Mouse (Mus musculus) megakaryocyte, embryonic 14.5 days (primary cell): Measurements from ENCODE around the gene Bbs12.

Source experiments
- FLI1 ChIP-seq: IDR thresholded peaks from 2 replicates; pipeline ENCODE4 v1.6.1; 2012; ENCODE audit warnings: low read length, inconsistent platforms, mixed read lengths
- GATA1 ChIP-seq: IDR thresholded peaks from 3 replicates; pipeline ENCODE4 v1.6.1; 2012; ENCODE audit warnings: mixed read lengths, low read length, inconsistent platforms, borderline replicate concordance

DNA sequence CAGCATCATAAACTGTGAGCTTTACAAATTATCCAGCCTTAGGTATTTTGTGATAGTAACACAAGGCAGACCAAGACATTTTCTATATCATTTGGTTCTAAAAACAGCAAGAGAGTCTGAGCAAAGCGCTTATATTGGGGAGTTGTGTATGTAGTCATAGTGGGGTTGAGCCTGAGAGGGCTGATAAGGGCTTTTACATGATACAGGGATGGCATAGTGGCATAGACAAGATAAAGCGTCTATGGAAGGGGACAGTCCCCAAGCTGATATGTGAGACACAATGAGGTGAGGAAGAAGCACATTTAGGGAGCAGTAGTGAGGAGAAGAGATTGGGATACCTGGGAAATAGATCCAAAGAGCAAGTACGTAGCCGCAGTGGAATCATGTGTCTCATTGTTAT, 21.7 kb downstream of the Bbs12 start:
- TF ChIP-seq GATA1 (no peak), FLI1 (no peak)
